Mouse (Mus musculus): Measurements from ENCODE around the gene Lsg1. TPM values are rescaled to one million over a fixed set of nuclear protein-coding genes. Genes with fewer than 3 reads are reported as not detected.
A peak's percentile ranks its signal among the peaks of the same experiment; 100 is the strongest.

The Lsg1 gene
- polyA plus RNA-seq, 1 experiment from 2014 or later: 44.3 TPM

GRCm38 (mm10) chr16:30518635-30519034, 68.8 kb downstream of the Lsg1 start:
- no peak for ATAC-seq (ENCODE audit: low FRiP score)
- Histone ChIP-seq H3K36me3 (replicated peaks; ENCODE audit: control insufficient read depth, insufficient read depth) (peaks cover 77% of the 10 kb centered on the region), H3K4me2 (replicated peaks) (no peak overlapping the region), H3K9ac (no peak overlapping the region), H3K9me3 (ENCODE audit: control insufficient read depth, low read length) (0 out of 2 replicates have a peak, but pooled peaks cover 5% of the 10 kb centered on the region), H3K27me3 (ENCODE audit: control insufficient read depth, insufficient read depth, low read length) (no peaks in the 10 kb centered on the region), H3K4me3 (replicated peaks; ENCODE audit: low read length) (no peak overlapping the region), H3K27ac (no peak overlapping the region), H3K4me1 (replicated peaks; ENCODE audit: control insufficient read depth, insufficient read depth, low read length) (no peaks in the 10 kb centered on the region; the same call in 1 of the 2 replicates)
- WGBS: 88% methylated on average over 9 of the region's 9 CpGs
- DNase-seq (ENCODE audit: low spot score): no peak

- H3K9me3 ChIP-seq (ENCODE audit: control insufficient read depth, low read length): 0 out of 2 replicates have a peak, but pooled peaks cover 5% of the 10 kb centered on the region
- WGBS: 75% methylated on average over 11 of the region's 11 CpGs
- no peak overlapping the region for H3K4me2 ChIP-seq (replicated peaks)
- H3K4me1 ChIP-seq (replicated peaks; ENCODE audit: control insufficient read depth, insufficient read depth, low read length): peaks cover 1% of the 10 kb centered on the region; the same call in 1 of the 2 replicates
- peaks cover 76% of the 10 kb centered on the region for H3K36me3 ChIP-seq (replicated peaks; ENCODE audit: control insufficient read depth, insufficient read depth)
- H3K9ac ChIP-seq: no peak overlapping the region
- no peak for DNase-seq (ENCODE audit: low spot score)
- H3K4me3 ChIP-seq (replicated peaks; ENCODE audit: low read length): no peak overlapping the region
- H3K27ac ChIP-seq: no peak overlapping the region
- ATAC-seq (ENCODE audit: low FRiP score): no peak
- H3K27me3 ChIP-seq (ENCODE audit: control insufficient read depth, insufficient read depth, low read length): no peaks in the 10 kb centered on the region
Observed at GRCm38 (mm10) chr16:30517666-30518283, 69.6 kb downstream of the Lsg1 start.

GRCm38 (mm10) chr16:30516993-30517392, 70.4 kb downstream of the Lsg1 start:
- DNase-seq (ENCODE audit: low spot score) (no peak), ATAC-seq (ENCODE audit: low FRiP score) (no peak)
- Histone ChIP-seq H3K4me2 (replicated peaks) (no peak overlapping the region), H3K9me3 (ENCODE audit: control insufficient read depth, low read length) (0 out of 2 replicates have a peak, but pooled peaks cover 5% of the 10 kb centered on the region), H3K4me3 (replicated peaks; ENCODE audit: low read length) (no peak overlapping the region), H3K36me3 (replicated peaks; ENCODE audit: control insufficient read depth, insufficient read depth) (peaks cover 70% of the 10 kb centered on the region), H3K27me3 (ENCODE audit: control insufficient read depth, insufficient read depth, low read length) (no peaks in the 10 kb centered on the region), H3K9ac (no peak overlapping the region), H3K4me1 (replicated peaks; ENCODE audit: control insufficient read depth, insufficient read depth, low read length) (peaks cover 9% of the 10 kb centered on the region; the same call in 1 of the 2 replicates), H3K27ac (no peak overlapping the region)
- WGBS: 92% methylated on average over 9 of the region's 9 CpGs

- Histone ChIP-seq H3K36me3 (replicated peaks; ENCODE audit: control insufficient read depth, insufficient read depth) (peaks cover 59% of the 10 kb centered on the region), H3K27ac (no peak overlapping the region), H3K4me3 (replicated peaks; ENCODE audit: low read length) (no peak overlapping the region), H3K4me1 (replicated peaks; ENCODE audit: control insufficient read depth, insufficient read depth, low read length) (peaks cover 18% of the 10 kb centered on the region), H3K9ac (no peak overlapping the region), H3K4me2 (replicated peaks) (no peak overlapping the region), H3K27me3 (ENCODE audit: control insufficient read depth, insufficient read depth, low read length) (no peaks in the 10 kb centered on the region), H3K9me3 (ENCODE audit: control insufficient read depth, low read length) (0 out of 2 replicates have a peak, but pooled peaks cover 5% of the 10 kb centered on the region)
- ATAC-seq (ENCODE audit: low FRiP score) (no peak), DNase-seq (ENCODE audit: low spot score) (no peak)
- WGBS: 67% methylated on average over 12 of the region's 12 CpGs
Observed at GRCm38 (mm10) chr16:30515418-30515817, 72.0 kb downstream of the Lsg1 start.

- H3K27me3 ChIP-seq (ENCODE audit: control insufficient read depth, insufficient read depth, low read length): no peaks in the 10 kb centered on the region
- H3K4me3 ChIP-seq (replicated peaks; ENCODE audit: low read length): no peak overlapping the region
- DNase-seq (ENCODE audit: low spot score) (no peak), ATAC-seq (ENCODE audit: low FRiP score) (no peak)
- 0 out of 2 replicates have a peak, but pooled peaks cover 5% of the 10 kb centered on the region for H3K9me3 ChIP-seq (ENCODE audit: control insufficient read depth, low read length)
- no peak overlapping the region for H3K27ac ChIP-seq
- H3K4me2 ChIP-seq (replicated peaks): no peak overlapping the region
- 64% methylated on average over 20 of the region's 20 CpGs for WGBS
- no peak overlapping the region for H3K9ac ChIP-seq
- H3K4me1 ChIP-seq (replicated peaks; ENCODE audit: control insufficient read depth, insufficient read depth, low read length): peaks cover 24% of the 10 kb centered on the region
- peaks cover 46% of the 10 kb centered on the region for H3K36me3 ChIP-seq (replicated peaks; ENCODE audit: control insufficient read depth, insufficient read depth)
Observed at GRCm38 (mm10) chr16:30513050-30514024, 74.1 kb downstream of the Lsg1 start.

- ATAC-seq (ENCODE audit: low FRiP score) (no peak), DNase-seq (ENCODE audit: low spot score) (no peak)
- H3K9ac ChIP-seq: no peak overlapping the region
- WGBS: 58% methylated on average over 8 of the region's 8 CpGs
- peak overlapping the region; percentile 8; the same call in 1 of the 2 replicates for H3K4me2 ChIP-seq (replicated peaks)
- no peaks in the 10 kb centered on the region for H3K27me3 ChIP-seq (ENCODE audit: control insufficient read depth, insufficient read depth, low read length)
- peaks cover 38% of the 10 kb centered on the region for H3K36me3 ChIP-seq (replicated peaks; ENCODE audit: control insufficient read depth, insufficient read depth)
- peaks cover 24% of the 10 kb centered on the region for H3K4me1 ChIP-seq (replicated peaks; ENCODE audit: control insufficient read depth, insufficient read depth, low read length)
- no peak overlapping the region for H3K27ac ChIP-seq
- 0 out of 2 replicates have a peak, but pooled peaks cover 5% of the 10 kb centered on the region for H3K9me3 ChIP-seq (ENCODE audit: control insufficient read depth, low read length)
- no peak overlapping the region for H3K4me3 ChIP-seq (replicated peaks; ENCODE audit: low read length)
Observed at GRCm38 (mm10) chr16:30512375-30513049, 74.9 kb downstream of the Lsg1 start.

GRCm38 (mm10) chr16:30511563-30512340, 75.6 kb downstream of the Lsg1 start:
- Histone ChIP-seq H3K27ac (peak overlapping the region; percentile 88), H3K4me1 (replicated peaks; ENCODE audit: control insufficient read depth, insufficient read depth, low read length) (peaks cover 24% of the 10 kb centered on the region), H3K9me3 (ENCODE audit: control insufficient read depth, low read length) (0 out of 2 replicates have a peak, but pooled peaks cover 5% of the 10 kb centered on the region), H3K27me3 (ENCODE audit: control insufficient read depth, insufficient read depth, low read length) (no peaks in the 10 kb centered on the region), H3K4me2 (replicated peaks) (peak overlapping the region; percentile 59), H3K36me3 (replicated peaks; ENCODE audit: control insufficient read depth, insufficient read depth) (peaks cover 38% of the 10 kb centered on the region), H3K9ac (peak overlapping the region; percentile 71), H3K4me3 (replicated peaks; ENCODE audit: low read length) (peak overlapping the region; percentile 47)
- 85% methylated on average over 13 of the region's 13 CpGs for WGBS
- DNase-seq (ENCODE audit: low spot score) (no peak), ATAC-seq (ENCODE audit: low FRiP score) (no peak)
